Mouse (Mus musculus) embryonic facial prominence, embryonic 12.5 days (tissue): Measurements from ENCODE around the gene Fbp1. TPM values are rescaled to one million over a fixed set of nuclear protein-coding genes. Genes with fewer than 3 reads are reported as not detected.
A peak's percentile ranks its signal among the peaks of the same experiment; 100 is the strongest.

Experiments used
- ATAC-seq: fragments of 200-750 bp; cut with Nextera tagmentation; 2 replicates; pipeline ENCODE4 v1.8.0; 2017; ENCODE audit not compliant: insufficient number of reproducible peaks, insufficient read depth, low FRiP score, low TSS enrichment
- H3K27ac ChIP-seq: fragments of 300-500 bp; sonication (generic); 2 replicates; pipeline ENCODE4 v1.5.1; 2016; ENCODE audit warnings: mild to moderate bottlenecking
- H3K27me3 ChIP-seq: fragments of 300-500 bp; sonication (generic); 2 replicates; pipeline ENCODE4 v1.6.1; 2016; ENCODE audit warnings: mild to moderate bottlenecking, moderate library complexity
- H3K36me3 ChIP-seq: fragments of 300-500 bp; sonication (generic); 2 replicates; pipeline ENCODE4 v1.6.1; 2016; ENCODE audit warnings: mild to moderate bottlenecking
- H3K4me1 ChIP-seq: fragments of 300-500 bp; sonication (generic); 2 replicates; pipeline ENCODE4 v1.6.1; 2016
- H3K4me2 ChIP-seq: fragments of 300-500 bp; sonication (generic); replicated peaks from 2 replicates; pipeline ENCODE4 v1.6.1; 2016; ENCODE audit warnings: mild to moderate bottlenecking, moderate library complexity
- H3K4me3 ChIP-seq: fragments of 300-500 bp; sonication (generic); 2 replicates; pipeline ENCODE4 v1.5.1; 2016; ENCODE audit warnings: mild to moderate bottlenecking
- H3K9ac ChIP-seq: fragments of 300-500 bp; sonication (generic); 2 replicates; pipeline ENCODE4 v1.6.1; 2016; ENCODE audit warnings: mild to moderate bottlenecking, moderate library complexity
- H3K9me3 ChIP-seq: fragments of 300-500 bp; sonication (generic); 2 replicates; pipeline ENCODE4 v1.6.1; 2016; ENCODE audit warnings: mild to moderate bottlenecking, moderate library complexity
- WGBS: fragments of 180-500 bp; shearing (Covaris S2); methylation state at CpG from one replicate; pipeline ENCODE4 v1.1.7; 2016; 5-methylcytosine and 5-hydroxymethylcytosine counted together
- polyA plus RNA-seq: library from polyadenylated mRNA; unstranded; fragments of >200 nt; fragmentation: Nextera tagmentation; extraction: Ambion mirVana; gene quantifications from 2 replicates; pipeline ENCODE4 v1.2.1, GENCODE M21; 2016

Fbp1 gene
- polyA plus RNA-seq, 1 experiment from 2014 or later: 0.19 TPM

GRCm38 (mm10) chr13:62911575-62911974 is 23.5 kb upstream of the Fbp1 start:
- 85% methylated on average over 5 of the region's 5 CpGs for WGBS
- H3K27me3 ChIP-seq: no peaks in the 10 kb centered on the region

GRCm38 (mm10) chr13:62910206-62910605 is 22.1 kb upstream of the Fbp1 start:
- ATAC-seq: no peak

More at GRCm38 (mm10) chr13:62911575-62911974, 23.5 kb upstream of the Fbp1 start:
- H3K36me3 ChIP-seq: no peaks in the 10 kb centered on the region
- no peaks in the 10 kb centered on the region for H3K9me3 ChIP-seq
- H3K4me3 ChIP-seq: no peak overlapping the region
- H3K4me2 ChIP-seq: no peak overlapping the region
- H3K4me1 ChIP-seq: peaks cover 12% of the 10 kb centered on the region
- ATAC-seq: no peak
- H3K9ac ChIP-seq: no peak overlapping the region
- no peak overlapping the region for H3K27ac ChIP-seq

GRCm38 (mm10) chr13:62909776-62910175 is 21.7 kb upstream of the Fbp1 start:
- H3K4me1 ChIP-seq: peaks cover 12% of the 10 kb centered on the region
- H3K36me3 ChIP-seq: no peaks in the 10 kb centered on the region
- no peak overlapping the region for H3K9ac ChIP-seq
- WGBS: 85% methylated on average over 5 of the region's 5 CpGs
- no peak overlapping the region for H3K27ac ChIP-seq
- H3K4me2 ChIP-seq: no peak overlapping the region
- no peak for ATAC-seq
- no peak overlapping the region for H3K4me3 ChIP-seq
- H3K27me3 ChIP-seq: no peaks in the 10 kb centered on the region
- no peaks in the 10 kb centered on the region for H3K9me3 ChIP-seq

More at GRCm38 (mm10) chr13:62910206-62910605, 22.1 kb upstream of the Fbp1 start:
- Histone ChIP-seq H3K36me3 (no peaks in the 10 kb centered on the region), H3K4me3 (no peak overlapping the region), H3K27me3 (no peaks in the 10 kb centered on the region), H3K9ac (no peak overlapping the region), H3K9me3 (no peaks in the 10 kb centered on the region), H3K4me1 (peaks cover 12% of the 10 kb centered on the region), H3K27ac (no peak overlapping the region), H3K4me2 (no peak overlapping the region)
- 84% methylated on average over 4 of the region's 4 CpGs for WGBS

- Histone ChIP-seq H3K4me1 (peaks cover 12% of the 10 kb centered on the region), H3K4me2 (peak overlapping the region; percentile 21; the same call in 1 of the 2 replicates), H3K9ac (no peak overlapping the region), H3K4me3 (no peak overlapping the region), H3K36me3 (no peaks in the 10 kb centered on the region), H3K27me3 (no peaks in the 10 kb centered on the region), H3K27ac (peak overlapping the region; percentile 66; the same call in 1 of the 2 replicates), H3K9me3 (no peaks in the 10 kb centered on the region)
- whole genome bisulfite sequencing: 19% methylated on average over 8 of the region's 8 CpGs
- ATAC-seq: no peak
These were observed 20.1 kb upstream of the Fbp1 start for GRCm38 (mm10) chr13:62908163-62908559.

GRCm38 (mm10) chr13:62907527-62908162 is 19.6 kb upstream of the Fbp1 start:
- no peaks in the 10 kb centered on the region for H3K9me3 ChIP-seq
- peaks cover 12% of the 10 kb centered on the region for H3K4me1 ChIP-seq
- WGBS: 35% methylated on average over 14 of the region's 14 CpGs
- no peak overlapping the region for H3K4me3 ChIP-seq
- H3K27ac ChIP-seq: 0 out of 2 replicates have a peak overlapping the region, but pooled peaks have one; percentile 66
- H3K4me2 ChIP-seq: peak overlapping the region; percentile 21; the same call in 1 of the 2 replicates
- no peak overlapping the region for H3K9ac ChIP-seq
- no peaks in the 10 kb centered on the region for H3K27me3 ChIP-seq
- no peaks in the 10 kb centered on the region for H3K36me3 ChIP-seq
- ATAC-seq: no peak

GRCm38 (mm10) chr13:62901139-62901538 is 13.1 kb upstream of the Fbp1 start:
- no peaks in the 10 kb centered on the region for H3K4me1 ChIP-seq
- H3K4me3 ChIP-seq: no peak overlapping the region
- H3K9me3 ChIP-seq: no peaks in the 10 kb centered on the region
- H3K9ac ChIP-seq: no peak overlapping the region
- ATAC-seq: no peak
- H3K27ac ChIP-seq: no peak overlapping the region
- H3K4me2 ChIP-seq: no peak overlapping the region
- H3K27me3 ChIP-seq: no peaks in the 10 kb centered on the region
- H3K36me3 ChIP-seq: no peaks in the 10 kb centered on the region

GRCm38 (mm10) chr13:62897927-62898646 is 10.0 kb upstream of the Fbp1 start:
- no peak overlapping the region for H3K4me3 ChIP-seq
- no peaks in the 10 kb centered on the region for H3K9me3 ChIP-seq
- no peak overlapping the region for H3K4me2 ChIP-seq
- ATAC-seq: no peak
- no peaks in the 10 kb centered on the region for H3K36me3 ChIP-seq
- H3K4me1 ChIP-seq: no peaks in the 10 kb centered on the region
- no peak overlapping the region for H3K9ac ChIP-seq
- no peak overlapping the region for H3K27ac ChIP-seq
- WGBS: 87% methylated on average over 4 of the region's 4 CpGs
- H3K27me3 ChIP-seq: no peaks in the 10 kb centered on the region

- no peak for ATAC-seq
- Histone ChIP-seq H3K36me3 (no peaks in the 10 kb centered on the region), H3K4me1 (no peaks in the 10 kb centered on the region; the same call in 1 of the 2 replicates), H3K4me2 (no peak overlapping the region), H3K9me3 (no peaks in the 10 kb centered on the region), H3K27me3 (peaks cover 23% of the 10 kb centered on the region), H3K4me3 (no peak overlapping the region), H3K27ac (no peak overlapping the region), H3K9ac (no peak overlapping the region)
- WGBS: 81% methylated on average over 9 of the region's 9 CpGs
These were observed 5.2 kb upstream of the Fbp1 start for GRCm38 (mm10) chr13:62893044-62893842.

GRCm38 (mm10) chr13:62889311-62889710 is 1.2 kb upstream of the Fbp1 start:
- H3K4me3 ChIP-seq: no peak overlapping the region
- H3K4me1 ChIP-seq: peaks cover 8% of the 10 kb centered on the region
- H3K36me3 ChIP-seq: no peaks in the 10 kb centered on the region
- no peaks in the 10 kb centered on the region for H3K9me3 ChIP-seq
- 63% methylated on average over 2 of the region's 2 CpGs for WGBS
- no peak overlapping the region for H3K4me2 ChIP-seq
- H3K27me3 ChIP-seq: peaks cover 43% of the 10 kb centered on the region
- no peak overlapping the region for H3K9ac ChIP-seq
- no peak for ATAC-seq
- H3K27ac ChIP-seq: no peak overlapping the region

- no peak overlapping the region for H3K4me2 ChIP-seq
- H3K27me3 ChIP-seq: peaks cover 33% of the 10 kb centered on the region
- no peak for ATAC-seq
- H3K36me3 ChIP-seq: no peaks in the 10 kb centered on the region
- H3K9ac ChIP-seq: no peak overlapping the region
- no peaks in the 10 kb centered on the region for H3K9me3 ChIP-seq
- 82% methylated on average over 3 of the region's 3 CpGs for WGBS
- H3K4me3 ChIP-seq: no peak overlapping the region
- no peak overlapping the region for H3K27ac ChIP-seq
- H3K4me1 ChIP-seq: peaks cover 8% of the 10 kb centered on the region
These were observed 3.5 kb downstream of the Fbp1 start for GRCm38 (mm10) chr13:62884536-62884935.

- WGBS: 87% methylated on average over 9 of the region's 9 CpGs
- no peak overlapping the region for H3K4me3 ChIP-seq
- no peak overlapping the region for H3K4me2 ChIP-seq
- peaks cover 27% of the 10 kb centered on the region for H3K27me3 ChIP-seq
- H3K9ac ChIP-seq: no peak overlapping the region
- peaks cover 8% of the 10 kb centered on the region for H3K4me1 ChIP-seq
- no peaks in the 10 kb centered on the region for H3K36me3 ChIP-seq
- no peak for ATAC-seq
- no peaks in the 10 kb centered on the region for H3K9me3 ChIP-seq
- no peak overlapping the region for H3K27ac ChIP-seq
These were observed 4.2 kb downstream of the Fbp1 start for GRCm38 (mm10) chr13:62883925-62884324.
